Mouse (Mus musculus) liver, embryonic 12.5 days (tissue): ENCODE data around the gene Dmd. TPM values are rescaled to one million over a fixed set of nuclear protein-coding genes. Genes with fewer than 3 reads are reported as not detected.

Source experiments
- ATAC-seq: fragments of 200-750 bp; cut with Nextera tagmentation; 2 replicates; pipeline ENCODE4 v1.8.0; 2017; ENCODE audit warnings: moderate number of reproducible peaks, mild to moderate bottlenecking, moderate library complexity
- H3K27ac ChIP-seq: fragments of 300-500 bp; sonication (generic); 2 replicates; pipeline ENCODE4 v1.5.1; 2016; ENCODE audit warnings: mild to moderate bottlenecking
- H3K27me3 ChIP-seq: fragments of 300-500 bp; sonication (generic); replicated peaks from 2 replicates; pipeline ENCODE4 v1.6.1; 2016; ENCODE audit warnings: mild to moderate bottlenecking, moderate library complexity
- H3K36me3 ChIP-seq: fragments of 300-500 bp; sonication (generic); 2 replicates; pipeline ENCODE4 v1.6.1; 2016; ENCODE audit warnings: mild to moderate bottlenecking, moderate library complexity
- H3K4me1 ChIP-seq: fragments of 300-500 bp; sonication (generic); 2 replicates; pipeline ENCODE4 v1.6.1; 2016
- H3K4me2 ChIP-seq: fragments of 300-500 bp; sonication (generic); 2 replicates; pipeline ENCODE4 v1.6.1; 2016; ENCODE audit warnings: mild to moderate bottlenecking, moderate library complexity
- H3K4me3 ChIP-seq: fragments of 300-500 bp; sonication (generic); 2 replicates; pipeline ENCODE4 v1.5.1; 2016; ENCODE audit warnings: mild to moderate bottlenecking, moderate library complexity
- H3K9ac ChIP-seq: fragments of 300-500 bp; sonication (generic); 2 replicates; pipeline ENCODE4 v1.6.1; 2016; ENCODE audit warnings: mild to moderate bottlenecking, moderate library complexity
- H3K9me3 ChIP-seq: fragments of 300-500 bp; sonication (generic); replicated peaks from 2 replicates; pipeline ENCODE4 v1.6.1; 2016; ENCODE audit warnings: mild to moderate bottlenecking, moderate library complexity
- WGBS: fragments of 180-500 bp; shearing (Covaris S2); methylation state at CpG from one replicate; pipeline ENCODE4 v1.1.7; 2016; ENCODE audit not compliant: insufficient replicate concordance; 5-methylcytosine and 5-hydroxymethylcytosine counted together
- polyA plus RNA-seq: library from polyadenylated mRNA; unstranded; fragments of >200 nt; fragmentation: Nextera tagmentation; extraction: Ambion mirVana; gene quantifications from 2 replicates; pipeline ENCODE4 v1.2.1, GENCODE M21; 2016

The Dmd gene
- polyA plus RNA-seq, 1 experiment from 2014 or later: 6.8 TPM

DNA sequence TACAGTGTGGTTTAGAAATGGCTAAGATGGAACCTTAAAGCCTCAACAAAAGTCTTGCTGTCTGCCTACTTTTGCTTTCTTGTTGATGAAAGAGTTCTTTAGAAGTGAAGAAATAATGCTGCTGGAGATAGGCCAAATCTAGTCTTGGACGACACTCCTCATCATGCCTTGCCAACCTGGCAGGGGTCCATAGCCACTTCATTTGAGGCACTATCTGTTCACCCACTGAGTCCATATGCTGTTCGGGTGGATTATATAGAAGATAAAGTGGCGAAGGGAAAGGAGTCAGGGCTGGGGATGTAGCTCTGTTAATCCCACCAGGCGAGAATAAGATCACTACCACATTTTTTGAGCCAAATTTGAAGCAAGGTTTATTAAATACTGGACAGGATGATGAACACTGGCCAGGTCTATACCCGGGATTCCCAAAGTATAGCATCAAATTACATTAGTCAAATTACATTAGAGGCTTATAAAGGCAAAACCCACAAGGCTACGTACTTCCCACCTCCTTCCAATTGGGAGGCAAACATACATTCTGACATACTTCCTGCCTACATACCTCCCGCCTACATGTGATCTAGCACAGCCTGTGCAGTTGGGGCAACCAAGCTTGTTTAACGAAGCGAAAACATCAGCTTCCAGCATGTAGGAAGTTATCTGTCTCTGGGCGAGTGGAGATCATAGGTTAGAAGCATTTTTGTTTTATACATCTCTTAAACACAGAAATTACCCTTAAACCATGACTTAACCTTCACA, 1984.2 kb downstream of the Dmd start:
- Histone ChIP-seq H3K4me1 (no peaks in the 10 kb centered on the region), H3K27me3 (no peaks in the 10 kb centered on the region), H3K36me3 (no peaks in the 10 kb centered on the region), H3K9ac (no peak overlapping the region), H3K4me2 (no peak overlapping the region), H3K9me3 (no peaks in the 10 kb centered on the region), H3K4me3 (no peak overlapping the region), H3K27ac (no peak overlapping the region)
- ATAC-seq: no peak
- WGBS: 64% methylated on average over 10 of the region's 10 CpGs

DNA sequence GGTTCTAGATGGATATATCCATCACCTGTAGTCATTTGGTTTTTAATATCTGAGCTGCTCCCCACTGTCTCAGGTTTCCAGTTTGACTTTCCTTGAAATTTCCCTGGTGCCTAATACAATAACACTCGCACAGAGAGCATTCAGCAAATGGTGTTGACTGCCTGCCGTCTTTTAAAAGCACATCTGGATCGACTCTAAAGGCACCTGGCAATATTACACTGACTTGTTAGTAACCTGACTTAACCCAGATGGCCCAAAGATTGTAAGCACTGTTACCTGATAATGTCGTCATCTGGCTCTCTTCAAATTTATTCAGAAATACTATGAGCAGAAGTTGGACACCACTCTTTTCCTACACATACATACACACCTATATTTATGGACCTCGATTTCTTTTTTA, 2011.9 kb downstream of the Dmd start:
- ATAC-seq: no peak
- no peaks in the 10 kb centered on the region for H3K4me1 ChIP-seq
- 55% methylated on average over 5 of the region's 5 CpGs for WGBS

DNA sequence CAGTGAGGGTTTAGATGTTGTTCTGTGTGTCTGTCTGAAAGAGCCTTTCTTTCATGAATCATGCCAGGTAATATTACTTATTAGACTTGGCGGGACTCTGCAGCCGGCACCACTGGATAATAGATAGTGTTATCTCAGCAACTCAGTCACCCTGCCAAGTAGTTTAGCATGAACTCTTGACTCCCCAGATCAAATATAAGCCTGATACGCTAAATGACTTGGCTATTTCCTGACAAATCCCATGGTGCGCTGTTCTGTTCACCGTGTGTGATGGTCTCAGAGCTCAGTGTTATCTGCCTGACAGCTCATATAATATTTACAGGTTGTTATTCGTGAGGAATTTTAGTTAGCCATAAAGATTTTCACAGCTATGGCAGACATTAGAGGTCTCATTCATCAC, 2012.3 kb downstream of the Dmd start:
- no peaks in the 10 kb centered on the region for H3K36me3 ChIP-seq
- no peak overlapping the region for H3K4me3 ChIP-seq
- H3K27ac ChIP-seq: no peak overlapping the region
- H3K4me1 ChIP-seq: no peaks in the 10 kb centered on the region
- 60% methylated on average over 6 of the region's 6 CpGs for WGBS
- H3K9me3 ChIP-seq: no peaks in the 10 kb centered on the region
- ATAC-seq: no peak
- no peak overlapping the region for H3K9ac ChIP-seq
- H3K27me3 ChIP-seq: no peaks in the 10 kb centered on the region
- H3K4me2 ChIP-seq: no peak overlapping the region

More for the DNA sequence above, 2011.9 kb downstream of the Dmd start:
- H3K9me3 ChIP-seq: no peaks in the 10 kb centered on the region
- no peak overlapping the region for H3K9ac ChIP-seq
- H3K4me2 ChIP-seq: no peak overlapping the region
- no peak overlapping the region for H3K27ac ChIP-seq
- H3K4me3 ChIP-seq: no peak overlapping the region
- no peaks in the 10 kb centered on the region for H3K36me3 ChIP-seq
- no peaks in the 10 kb centered on the region for H3K27me3 ChIP-seq

GRCm38 (mm10) chrX:85008304-85008703, 2059.6 kb downstream of the Dmd start:
- no peak for ATAC-seq
- no peak overlapping the region for H3K4me2 ChIP-seq
- H3K9me3 ChIP-seq: no peaks in the 10 kb centered on the region

DNA sequence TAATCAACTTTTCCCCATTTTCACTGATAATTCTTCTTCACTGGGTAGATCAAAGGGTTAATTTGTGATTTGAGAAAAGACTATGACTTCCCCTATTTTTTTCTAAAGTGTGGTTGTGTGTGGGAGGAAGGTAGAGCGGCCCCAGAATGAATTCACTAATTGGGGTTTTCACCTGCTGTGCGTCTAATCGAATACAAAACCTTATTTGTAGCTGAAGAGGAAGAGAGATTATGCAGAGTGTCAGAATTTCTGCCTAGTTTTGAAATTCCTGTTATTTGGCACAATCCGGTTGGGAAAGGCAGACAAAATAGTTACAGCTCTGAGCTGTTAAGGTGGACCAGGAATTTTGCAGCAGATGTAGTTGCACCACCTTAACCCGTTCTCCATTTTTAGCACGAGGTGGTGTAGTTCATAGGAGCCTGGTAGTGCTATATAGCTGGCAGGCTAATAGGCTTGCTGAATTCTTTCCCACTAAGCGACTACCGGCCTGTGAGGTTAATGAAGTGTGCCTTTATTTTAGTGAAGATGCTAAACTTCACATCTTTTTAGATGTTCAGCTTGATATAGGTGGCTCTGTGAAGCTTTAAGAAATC, 2092.9 kb downstream of the Dmd start:
- no peaks in the 10 kb centered on the region for H3K27me3 ChIP-seq
- H3K4me1 ChIP-seq: no peaks in the 10 kb centered on the region
- no peak overlapping the region for H3K9ac ChIP-seq
- no peaks in the 10 kb centered on the region for H3K9me3 ChIP-seq
- H3K4me2 ChIP-seq: no peak overlapping the region
- H3K27ac ChIP-seq: no peak overlapping the region
- no peak for ATAC-seq
- 46% methylated on average over 8 of the region's 8 CpGs for WGBS
- no peak overlapping the region for H3K4me3 ChIP-seq
- H3K36me3 ChIP-seq: no peaks in the 10 kb centered on the region

More at GRCm38 (mm10) chrX:85008304-85008703, 2059.6 kb downstream of the Dmd start:
- no peaks in the 10 kb centered on the region for H3K27me3 ChIP-seq
- H3K4me3 ChIP-seq: no peak overlapping the region
- no peak overlapping the region for H3K9ac ChIP-seq
- H3K4me1 ChIP-seq: no peaks in the 10 kb centered on the region
- H3K36me3 ChIP-seq: no peaks in the 10 kb centered on the region
- no peak overlapping the region for H3K27ac ChIP-seq

- Histone ChIP-seq H3K4me2 (no peak overlapping the region), H3K9ac (no peak overlapping the region), H3K4me1 (no peaks in the 10 kb centered on the region), H3K36me3 (no peaks in the 10 kb centered on the region), H3K27me3 (0 out of 2 replicates have a peak, but pooled peaks cover 8% of the 10 kb centered on the region), H3K9me3 (no peaks in the 10 kb centered on the region), H3K4me3 (no peak overlapping the region), H3K27ac (no peak overlapping the region)
- no peak for ATAC-seq
- 77% methylated on average over 9 of the region's 9 CpGs for WGBS
Observed at GRCm38 (mm10) chrX:85046631-85047030, 2098.0 kb downstream of the Dmd start.

DNA sequence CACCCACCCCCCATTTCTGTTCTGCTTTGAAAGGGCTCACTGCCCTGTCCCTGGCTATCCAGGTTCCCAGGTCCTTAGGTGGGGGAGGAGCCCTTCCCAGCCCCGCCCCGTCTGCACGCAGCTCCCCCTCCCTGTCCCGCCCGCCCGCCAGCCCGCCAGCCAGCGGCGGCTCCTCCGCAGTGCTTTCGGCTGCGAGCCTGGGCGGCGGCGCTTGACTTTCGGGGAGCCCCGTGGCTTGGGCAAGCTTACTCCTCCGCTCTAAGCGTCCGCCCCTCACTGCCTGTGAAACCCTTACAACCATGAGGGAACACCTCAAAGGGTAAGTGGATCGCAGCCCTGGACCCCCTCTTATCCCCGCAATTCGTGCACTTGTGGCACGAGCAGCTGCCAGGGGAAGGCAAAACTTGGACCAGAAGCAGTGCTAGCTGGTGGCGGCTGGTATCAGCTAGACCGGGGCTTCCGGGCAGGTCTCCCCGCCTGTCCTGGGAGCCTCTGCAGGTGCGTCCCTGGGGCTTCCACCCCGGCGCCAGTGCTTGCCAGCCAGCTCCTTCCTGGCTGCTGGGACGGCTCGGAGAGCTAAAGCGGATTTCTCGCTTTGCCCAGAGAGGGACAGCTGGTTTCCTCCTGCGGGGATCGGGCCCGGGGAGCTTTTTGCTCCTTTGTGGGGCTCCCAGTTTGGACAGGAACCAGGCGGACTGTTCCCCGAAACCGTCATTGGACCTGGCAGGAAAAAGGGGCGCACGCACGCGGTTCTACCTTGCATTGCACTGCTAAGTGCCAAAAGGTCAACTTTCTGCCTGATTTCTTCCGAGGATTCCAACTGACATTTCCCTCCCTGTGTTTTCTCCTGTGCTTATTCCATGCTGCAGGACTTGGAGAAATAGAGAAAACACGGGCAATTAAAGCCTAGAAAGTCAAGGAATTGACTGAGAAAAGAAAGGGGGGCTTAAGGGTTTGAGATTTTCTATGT, 2099.8 kb downstream of the Dmd start:
- 15% methylated on average over 46 of the region's 47 CpGs for WGBS
- ATAC-seq: peak; percentile 91
- Histone ChIP-seq H3K4me2 (peak overlapping the region; percentile 72), H3K9me3 (no peaks in the 10 kb centered on the region), H3K27me3 (0 out of 2 replicates have a peak, but pooled peaks cover 8% of the 10 kb centered on the region), H3K4me3 (peak overlapping the region; percentile 58), H3K4me1 (no peaks in the 10 kb centered on the region), H3K27ac (no peak overlapping the region), H3K9ac (peak overlapping the region; percentile 46), H3K36me3 (no peaks in the 10 kb centered on the region)

DNA sequence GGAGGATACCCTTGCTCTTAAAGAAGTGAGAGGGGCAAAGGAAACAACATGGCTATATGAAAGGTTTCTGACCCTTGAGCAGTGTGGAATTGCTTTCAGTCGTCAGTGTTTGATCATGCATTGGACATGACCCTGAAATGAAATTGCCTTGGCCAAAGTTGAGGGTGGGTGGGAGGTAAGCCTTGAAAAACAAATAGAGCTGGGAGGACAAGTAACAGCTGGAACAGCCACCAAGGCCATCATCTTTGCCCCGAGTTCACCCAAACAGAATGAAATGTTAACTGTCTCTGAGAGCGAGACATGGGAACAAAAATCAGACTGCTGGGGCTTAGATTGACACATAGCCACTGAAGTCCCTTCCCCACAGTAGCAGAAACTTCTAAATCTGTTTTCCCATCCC, 2100.9 kb downstream of the Dmd start:
- H3K27ac ChIP-seq: no peak overlapping the region
- 59% methylated on average over 3 of the region's 3 CpGs for WGBS

DNA sequence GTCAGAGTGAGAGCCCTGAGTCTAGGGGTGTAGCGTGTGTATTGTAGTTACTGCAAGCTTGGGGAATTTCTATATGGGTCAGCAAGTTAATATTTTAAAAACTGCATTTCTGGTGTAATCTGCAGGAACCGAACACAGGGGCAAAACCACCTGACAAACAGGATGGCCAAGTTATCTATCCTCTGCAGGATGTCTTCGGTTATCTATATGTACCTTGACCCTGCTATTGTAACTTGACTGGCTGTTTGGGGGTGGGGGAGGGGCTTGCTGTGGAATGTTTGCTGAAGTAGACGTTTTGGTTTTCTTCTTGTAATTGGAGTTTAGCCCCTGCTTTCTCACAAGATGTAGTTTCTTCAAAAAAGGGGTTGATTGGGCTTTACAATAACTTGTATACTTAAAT, 2124.9 kb downstream of the Dmd start:
- 17% methylated on average over 4 of the region's 4 CpGs for WGBS
- H3K4me3 ChIP-seq: no peak overlapping the region
- H3K4me1 ChIP-seq: peaks cover 8% of the 10 kb centered on the region; the same call in 1 of the 2 replicates
- no peaks in the 10 kb centered on the region for H3K36me3 ChIP-seq
- H3K9ac ChIP-seq: no peak overlapping the region
- H3K4me2 ChIP-seq: peak overlapping the region; percentile 27; the same call in 1 of the 2 replicates
- ATAC-seq: peak; percentile 74
- no peaks in the 10 kb centered on the region for H3K27me3 ChIP-seq
- H3K27ac ChIP-seq: no peak overlapping the region
- no peaks in the 10 kb centered on the region for H3K9me3 ChIP-seq

More for the DNA sequence above, 2100.9 kb downstream of the Dmd start:
- Histone ChIP-seq H3K4me1 (no peaks in the 10 kb centered on the region), H3K9ac (no peak overlapping the region), H3K27me3 (0 out of 2 replicates have a peak, but pooled peaks cover 8% of the 10 kb centered on the region), H3K9me3 (no peaks in the 10 kb centered on the region), H3K36me3 (no peaks in the 10 kb centered on the region), H3K4me3 (0 out of 2 replicates have a peak overlapping the region, but pooled peaks have one; percentile 58), H3K4me2 (peak overlapping the region; percentile 72; the same call in 1 of the 2 replicates)
- no peak for ATAC-seq

- Histone ChIP-seq H3K4me3 (no peak overlapping the region), H3K4me2 (no peak overlapping the region), H3K27me3 (no peaks in the 10 kb centered on the region), H3K9ac (no peak overlapping the region), H3K9me3 (no peaks in the 10 kb centered on the region), H3K4me1 (peaks cover 8% of the 10 kb centered on the region; the same call in 1 of the 2 replicates), H3K36me3 (no peaks in the 10 kb centered on the region), H3K27ac (no peak overlapping the region)
- 54% methylated on average over 1 of the region's 1 CpGs for WGBS
- ATAC-seq: no peak
Observed at GRCm38 (mm10) chrX:85076845-85077244, 2128.2 kb downstream of the Dmd start.

DNA sequence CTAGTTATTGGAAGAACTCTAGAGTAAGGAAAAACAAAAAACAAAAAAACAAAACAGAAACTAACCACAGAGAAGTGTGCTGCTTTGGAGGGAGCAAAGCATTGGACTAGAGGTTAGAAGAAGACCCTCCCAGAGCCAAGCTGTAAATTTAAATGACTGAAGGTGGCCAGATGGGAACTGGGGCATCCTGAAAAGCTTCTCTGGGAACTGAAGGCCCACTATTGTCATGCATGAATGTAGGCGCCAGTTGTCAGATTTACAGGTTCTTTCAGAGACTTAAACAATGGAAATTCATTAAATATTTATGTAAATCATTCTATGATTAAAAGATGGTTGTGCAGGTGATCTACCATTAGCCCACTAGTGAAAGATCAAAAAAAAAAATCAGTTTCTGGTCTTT, 2128.9 kb downstream of the Dmd start:
- no peaks in the 10 kb centered on the region for H3K36me3 ChIP-seq
- WGBS: 48% methylated on average over 1 of the region's 1 CpGs
- no peak overlapping the region for H3K4me3 ChIP-seq
- no peak overlapping the region for H3K27ac ChIP-seq
- H3K4me1 ChIP-seq: peaks cover 8% of the 10 kb centered on the region; the same call in 1 of the 2 replicates
- no peaks in the 10 kb centered on the region for H3K9me3 ChIP-seq
- H3K4me2 ChIP-seq: no peak overlapping the region
- no peaks in the 10 kb centered on the region for H3K27me3 ChIP-seq
- H3K9ac ChIP-seq: no peak overlapping the region
- no peak for ATAC-seq
